Mouse (Mus musculus) embryonic facial prominence, embryonic 14.5 days (tissue): ENCODE measurements around the gene Zbtb20. TPM values are rescaled to one million over a fixed set of nuclear protein-coding genes. Genes with fewer than 3 reads are reported as not detected.

Experiments
- ATAC-seq: fragments of 200-750 bp; cut with Nextera tagmentation; 2 replicates; pipeline ENCODE4 v1.8.0; 2017; ENCODE audit warnings: low read depth, moderate number of reproducible peaks, moderate TSS enrichment
- DNase-seq: peaks from one replicate; pipeline ENCODE4 v3.0.0-alpha.2; 2015; ENCODE audit warnings: low spot score
- H3K27ac ChIP-seq: fragments of 300-500 bp; sonication (generic); replicated peaks from 2 replicates; pipeline ENCODE4 v1.5.1; 2014; ENCODE audit warnings: low read depth, mild to moderate bottlenecking, low read length, moderate library complexity
- H3K27me3 ChIP-seq: fragments of 300-500 bp; sonication (generic); replicated peaks from 2 replicates; pipeline ENCODE4 v1.6.1; 2014; ENCODE audit warnings: low read length; ENCODE audit not compliant: control insufficient read depth, insufficient read depth
- H3K36me3 ChIP-seq: fragments of 300-500 bp; sonication (generic); 2 replicates; pipeline ENCODE4 v1.6.1; 2014; ENCODE audit warnings: low read length, mixed read lengths; ENCODE audit not compliant: control insufficient read depth, insufficient read depth
- H3K4me1 ChIP-seq: fragments of 300-500 bp; sonication (generic); 2 replicates; pipeline ENCODE4 v1.6.1; 2014; ENCODE audit warnings: antibody characterized with exemption, low read length; ENCODE audit not compliant: control insufficient read depth, insufficient read depth
- H3K4me2 ChIP-seq: fragments of 300-500 bp; sonication (generic); 2 replicates; pipeline ENCODE4 v1.6.1; 2014; ENCODE audit warnings: low read depth, mild to moderate bottlenecking, low read length, moderate library complexity, mixed read lengths
- H3K4me3 ChIP-seq: fragments of 300-500 bp; sonication (generic); 2 replicates; pipeline ENCODE4 v1.5.1; 2014; ENCODE audit warnings: low read depth, mild to moderate bottlenecking, low read length
- H3K9ac ChIP-seq: fragments of 300-500 bp; sonication (generic); 2 replicates; pipeline ENCODE4 v1.6.1; 2014; ENCODE audit warnings: low read depth, mild to moderate bottlenecking, low read length, moderate library complexity, mixed read lengths
- H3K9me3 ChIP-seq: fragments of 300-500 bp; sonication (generic); 2 replicates; pipeline ENCODE4 v1.6.1; 2016; ENCODE audit warnings: low read length; ENCODE audit not compliant: control insufficient read depth
- WGBS: fragments of 180-500 bp; shearing (Covaris S2); extraction: QIAGEN DNeasy Blood & Tissue Kit; methylation state at CpG from one replicate; pipeline ENCODE4 v1.1.7; 2014; 5-methylcytosine and 5-hydroxymethylcytosine counted together
- polyA plus RNA-seq: library from polyadenylated mRNA; unstranded; fragments of >200 nt; fragmentation: Nextera tagmentation; extraction: Ambion mirVana; gene quantifications from 2 replicates; pipeline ENCODE4 v1.2.1, GENCODE M21; 2014

Zbtb20 gene
- polyA plus RNA-seq, 1 experiment from 2014 or later: 20.6 TPM

DNA sequence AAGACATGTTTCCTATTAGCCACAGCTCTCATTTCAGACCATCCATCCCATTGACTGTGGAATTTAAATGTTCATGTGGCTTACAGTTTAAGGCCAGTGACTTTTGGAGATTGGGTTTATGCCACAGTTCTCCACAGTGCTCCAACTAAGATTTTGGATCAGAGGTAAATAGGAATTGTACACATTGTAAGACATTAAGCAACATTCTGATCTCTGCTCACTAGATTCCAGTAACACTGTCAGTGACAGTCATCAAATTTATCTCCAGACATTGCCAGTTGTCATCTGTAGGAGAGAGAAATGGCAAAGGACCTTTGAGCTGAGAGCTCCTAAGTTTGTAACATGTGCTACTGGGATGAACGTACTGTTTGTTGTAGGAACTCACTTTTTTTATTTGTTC is 452.5 kb downstream of the Zbtb20 start:
- Histone ChIP-seq H3K9ac (no peak overlapping the region), H3K4me1 (no peaks in the 10 kb centered on the region), H3K4me2 (no peak overlapping the region), H3K9me3 (no peaks in the 10 kb centered on the region), H3K27ac (no peak overlapping the region), H3K4me3 (no peak overlapping the region), H3K36me3 (no peaks in the 10 kb centered on the region), H3K27me3 (no peaks in the 10 kb centered on the region)
- DNase-seq (no peak), ATAC-seq (no peak)
- 91% methylated on average over 1 of the region's 1 CpGs for WGBS

DNA sequence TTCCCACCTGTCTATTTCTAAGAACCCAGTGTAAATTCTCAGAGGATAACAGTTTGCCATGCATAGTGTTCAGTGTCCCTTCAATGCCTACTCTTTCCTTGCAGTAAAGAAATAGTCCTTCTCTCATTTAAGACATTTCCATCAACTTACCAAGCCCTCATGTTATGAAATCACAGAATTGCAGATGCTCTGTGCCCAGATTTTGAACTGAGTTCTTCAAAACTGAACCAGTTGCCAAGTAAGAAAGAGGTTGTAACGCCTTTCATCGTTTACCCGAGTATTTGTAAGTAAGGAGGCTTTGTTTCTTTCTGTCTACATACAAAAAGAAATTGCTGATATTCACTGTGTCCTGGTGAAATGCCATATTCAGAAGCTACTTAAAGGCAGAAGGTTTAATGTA is 454.5 kb downstream of the Zbtb20 start:
- no peak for DNase-seq
- H3K27ac ChIP-seq: no peak overlapping the region
- no peak overlapping the region for H3K9ac ChIP-seq
- H3K4me2 ChIP-seq: no peak overlapping the region
- H3K9me3 ChIP-seq: no peaks in the 10 kb centered on the region
- H3K36me3 ChIP-seq: no peaks in the 10 kb centered on the region
- ATAC-seq: no peak
- WGBS: 89% methylated on average over 3 of the region's 3 CpGs
- no peaks in the 10 kb centered on the region for H3K27me3 ChIP-seq
- peaks cover 9% of the 10 kb centered on the region for H3K4me1 ChIP-seq
- no peak overlapping the region for H3K4me3 ChIP-seq

DNA sequence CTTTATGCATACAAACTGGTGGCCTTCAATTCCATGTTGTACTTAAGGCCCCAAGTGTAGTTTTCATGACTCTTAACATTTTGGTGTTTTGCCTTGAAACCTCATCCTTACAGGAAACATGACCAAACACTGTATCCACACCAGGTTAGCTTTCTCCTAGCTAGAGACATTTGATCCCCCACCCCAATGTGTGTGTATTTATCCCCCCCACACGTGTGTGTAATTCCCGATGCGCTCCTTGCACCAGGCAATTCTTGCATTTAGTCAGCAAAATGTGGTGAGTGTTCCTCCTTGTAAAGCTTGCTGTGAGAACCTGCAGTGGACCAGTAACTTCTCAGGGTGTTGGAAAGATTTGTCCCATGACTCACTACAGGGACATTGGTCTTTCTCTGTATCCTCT is 455.8 kb downstream of the Zbtb20 start:
- Histone ChIP-seq H3K36me3 (no peaks in the 10 kb centered on the region), H3K4me3 (no peak overlapping the region), H3K9me3 (no peaks in the 10 kb centered on the region), H3K27ac (no peak overlapping the region), H3K27me3 (no peaks in the 10 kb centered on the region), H3K4me1 (peaks cover 13% of the 10 kb centered on the region), H3K4me2 (no peak overlapping the region), H3K9ac (no peak overlapping the region)
- no peak for ATAC-seq
- 41% methylated on average over 3 of the region's 3 CpGs for WGBS
- no peak for DNase-seq

DNA sequence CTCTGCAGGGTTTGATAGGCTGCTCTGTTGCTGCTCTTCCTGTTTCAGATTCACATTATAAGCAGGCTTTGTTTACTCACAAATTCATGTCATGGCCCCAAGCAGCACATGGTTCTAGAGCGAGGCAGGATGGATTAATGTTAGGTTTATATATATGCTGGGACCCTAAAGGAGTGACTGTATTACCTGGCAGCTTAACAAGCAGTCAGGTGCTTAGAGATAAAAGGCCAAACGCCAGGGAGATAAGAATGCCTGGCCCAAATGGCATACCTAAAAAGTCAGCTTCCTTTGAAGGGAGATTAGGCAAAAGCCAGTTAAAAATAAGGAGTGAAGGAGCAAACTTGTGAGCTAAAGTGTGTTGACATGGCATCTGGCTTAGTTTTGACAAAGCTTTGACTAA is 457.1 kb downstream of the Zbtb20 start:
- ATAC-seq: no peak
- 56% methylated on average over 2 of the region's 2 CpGs for WGBS
- H3K4me1 ChIP-seq: peaks cover 13% of the 10 kb centered on the region

DNA sequence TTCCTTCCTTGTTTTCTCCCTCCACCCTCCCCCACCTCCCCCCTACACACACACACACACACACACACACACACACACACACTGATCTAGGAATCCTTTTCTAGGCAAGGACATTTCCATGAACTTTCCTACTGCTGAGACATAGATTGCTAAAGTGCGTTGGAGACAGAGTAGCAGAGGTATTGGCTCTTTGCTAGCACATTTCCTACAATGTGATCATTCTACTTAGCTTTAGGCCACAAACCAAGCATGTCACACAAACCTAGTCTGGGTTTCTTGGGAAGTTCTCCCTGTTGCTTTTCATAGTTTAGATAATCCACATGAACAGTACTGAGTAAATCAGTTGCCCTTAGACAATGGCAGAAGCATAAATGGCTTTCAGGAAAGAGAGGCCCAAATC is 457.6 kb downstream of the Zbtb20 start:
- H3K4me2 ChIP-seq: no peak overlapping the region
- WGBS: 79% methylated on average over 1 of the region's 1 CpGs
- H3K9ac ChIP-seq: no peak overlapping the region
- no peaks in the 10 kb centered on the region for H3K36me3 ChIP-seq
- no peak overlapping the region for H3K4me3 ChIP-seq
- ATAC-seq (no peak), DNase-seq (no peak)
- H3K9me3 ChIP-seq: no peaks in the 10 kb centered on the region
- H3K4me1 ChIP-seq: peaks cover 13% of the 10 kb centered on the region
- H3K27ac ChIP-seq: no peak overlapping the region
- H3K27me3 ChIP-seq: no peaks in the 10 kb centered on the region

More for the DNA sequence above, 457.1 kb downstream of the Zbtb20 start:
- H3K9me3 ChIP-seq: no peaks in the 10 kb centered on the region
- no peak overlapping the region for H3K9ac ChIP-seq
- no peak overlapping the region for H3K27ac ChIP-seq
- H3K4me2 ChIP-seq: no peak overlapping the region
- DNase-seq: no peak
- no peaks in the 10 kb centered on the region for H3K36me3 ChIP-seq
- no peak overlapping the region for H3K4me3 ChIP-seq
- H3K27me3 ChIP-seq: no peaks in the 10 kb centered on the region

DNA sequence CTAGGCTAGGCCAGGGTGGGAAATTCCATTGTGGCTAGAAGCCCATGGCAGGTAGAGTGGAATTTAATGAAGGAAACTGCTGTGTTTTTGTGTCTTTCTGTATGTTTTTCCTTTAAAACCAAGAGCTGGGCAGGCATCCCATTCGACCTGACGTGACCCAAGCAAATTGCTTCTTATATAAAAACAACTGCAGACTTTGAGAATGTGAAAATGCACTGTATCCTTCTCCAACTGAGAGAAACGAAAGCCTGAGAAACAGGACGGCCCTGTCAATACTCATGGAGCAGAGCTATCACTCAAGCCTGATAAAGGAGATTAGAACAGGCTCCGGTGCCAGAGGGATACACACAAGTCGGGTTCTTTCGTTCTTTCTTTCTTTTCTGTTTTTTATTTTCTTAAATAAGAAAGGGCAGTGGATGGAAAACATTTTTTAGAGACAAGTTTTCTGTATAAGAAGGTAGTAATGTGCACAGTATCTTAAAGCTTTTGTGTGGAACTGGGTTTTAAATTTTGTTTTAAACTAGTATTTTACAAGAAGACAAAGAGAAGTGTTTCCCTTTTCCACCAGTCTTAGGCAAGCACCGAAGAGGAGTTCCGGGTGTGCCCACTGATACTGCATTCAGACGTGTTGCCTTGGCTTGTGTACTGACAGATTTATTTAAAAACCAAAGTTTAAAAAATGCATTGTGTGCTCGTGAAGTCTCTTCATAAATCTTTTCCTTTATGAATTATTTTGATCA is 458.9 kb downstream of the Zbtb20 start:
- H3K36me3 ChIP-seq: no peaks in the 10 kb centered on the region
- no peak overlapping the region for H3K4me3 ChIP-seq
- H3K27ac ChIP-seq: peak overlapping the region; percentile 74
- no peaks in the 10 kb centered on the region for H3K27me3 ChIP-seq
- H3K4me2 ChIP-seq: peak overlapping the region; percentile 8; the same call in 1 of the 2 replicates
- ATAC-seq (peak; percentile 22; the same call in 1 of the 2 replicates), DNase-seq (peak; percentile 77)
- 30% methylated on average over 11 of the region's 11 CpGs for WGBS
- H3K9ac ChIP-seq: no peak overlapping the region
- peaks cover 13% of the 10 kb centered on the region for H3K4me1 ChIP-seq
- H3K9me3 ChIP-seq: no peaks in the 10 kb centered on the region

DNA sequence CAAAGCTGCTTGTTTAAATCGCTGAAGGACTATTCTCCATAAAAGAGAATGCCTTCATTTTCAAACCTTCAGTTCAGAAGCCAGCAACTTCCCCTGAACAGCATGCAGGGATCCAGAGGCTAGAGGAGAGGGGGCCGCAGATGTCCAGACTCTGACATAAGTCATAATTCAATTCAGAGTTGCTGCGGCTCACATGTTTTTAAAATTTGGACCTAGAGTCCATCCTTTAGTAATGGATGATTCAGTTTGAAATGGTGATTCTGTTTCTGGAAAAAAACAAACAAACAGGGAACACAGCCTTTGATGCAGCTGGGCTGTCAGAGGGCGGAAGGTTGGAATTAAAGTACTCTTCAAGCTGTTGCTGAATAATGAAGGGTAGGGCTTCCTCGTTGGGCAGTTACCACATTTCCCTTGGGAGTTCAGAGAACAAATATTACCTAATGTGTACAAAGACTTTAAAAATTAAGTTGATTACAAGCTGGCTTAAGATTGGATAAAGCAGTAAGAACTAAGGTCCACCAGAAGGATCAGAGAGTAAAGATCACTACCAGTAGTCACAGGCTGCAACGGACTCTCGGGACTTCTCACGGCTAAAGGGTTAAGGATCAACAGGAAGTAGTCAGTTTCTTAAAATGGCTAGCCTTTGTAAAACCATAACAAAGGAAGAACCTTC is 459.6 kb downstream of the Zbtb20 start:
- Histone ChIP-seq H3K9me3 (no peaks in the 10 kb centered on the region), H3K36me3 (no peaks in the 10 kb centered on the region), H3K9ac (no peak overlapping the region), H3K4me1 (peaks cover 13% of the 10 kb centered on the region), H3K4me2 (no peak overlapping the region), H3K4me3 (no peak overlapping the region), H3K27me3 (no peaks in the 10 kb centered on the region), H3K27ac (peak overlapping the region; percentile 74)
- 0 out of 2 replicates have a peak, but pooled peaks have one; percentile 50 for ATAC-seq
- DNase-seq: peak; percentile 34
- 52% methylated on average over 8 of the region's 8 CpGs for WGBS

DNA sequence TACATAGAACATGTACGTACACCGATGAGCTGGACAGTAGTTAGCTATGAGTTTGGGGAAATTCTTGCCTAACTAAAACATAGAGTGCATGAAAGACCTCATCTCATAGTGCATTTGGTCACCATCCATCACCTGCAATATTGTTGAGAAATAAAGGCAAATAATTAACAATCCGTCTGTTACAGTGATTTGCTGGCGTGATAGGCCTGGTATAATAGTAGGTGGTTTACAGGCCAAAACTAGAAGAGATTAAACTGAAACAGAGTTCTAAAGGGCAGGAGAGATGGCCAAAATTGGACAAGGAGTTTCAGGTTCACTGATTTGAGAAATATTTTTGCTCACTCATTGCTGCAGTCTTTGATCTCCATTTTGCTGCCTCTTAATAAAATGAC is 460.1 kb downstream of the Zbtb20 start:
- 87% methylated on average over 4 of the region's 4 CpGs for WGBS
- no peak for ATAC-seq
- Histone ChIP-seq H3K4me3 (no peak overlapping the region), H3K27me3 (no peaks in the 10 kb centered on the region), H3K9me3 (no peaks in the 10 kb centered on the region), H3K4me2 (no peak overlapping the region), H3K9ac (no peak overlapping the region), H3K4me1 (peaks cover 13% of the 10 kb centered on the region), H3K36me3 (no peaks in the 10 kb centered on the region), H3K27ac (no peak overlapping the region)
- no peak for DNase-seq

DNA sequence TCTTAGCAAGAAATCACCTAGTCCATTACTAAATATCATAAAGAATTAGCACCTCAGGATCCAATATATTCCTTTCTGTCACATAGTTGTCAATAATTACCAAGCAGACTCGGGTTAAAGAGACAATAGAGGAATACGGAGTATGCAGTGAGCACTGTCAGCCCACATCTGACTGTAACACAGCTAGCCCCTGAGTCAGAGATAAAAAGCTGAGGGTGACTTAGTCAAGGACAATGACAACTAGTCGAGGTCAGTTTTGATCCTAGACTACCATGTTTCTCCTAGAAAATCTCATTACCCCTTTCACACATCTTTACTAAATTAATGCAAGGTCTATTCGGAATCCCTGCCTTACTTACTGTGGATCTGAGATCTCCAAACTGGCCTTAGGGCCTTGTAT is 465.0 kb downstream of the Zbtb20 start:
- Histone ChIP-seq H3K27me3 (no peaks in the 10 kb centered on the region), H3K4me1 (no peaks in the 10 kb centered on the region), H3K9ac (no peak overlapping the region), H3K4me3 (no peak overlapping the region), H3K9me3 (no peaks in the 10 kb centered on the region), H3K36me3 (no peaks in the 10 kb centered on the region), H3K4me2 (no peak overlapping the region), H3K27ac (no peak overlapping the region)
- DNase-seq (no peak), ATAC-seq (no peak)
- WGBS: 79% methylated on average over 4 of the region's 4 CpGs
